Mouse (Mus musculus): ENCODE results near the gene Shc1. TPM values are rescaled to one million over a fixed set of nuclear protein-coding genes. Genes with fewer than 3 reads are reported as not detected.

Gene Shc1
- polyA plus RNA-seq, 1 experiment from 2014 or later: 48.6 TPM

GRCm38 (mm10) chr3:89458372-89458964 is 40.2 kb downstream of the Shc1 start:
- H3K4me1 ChIP-seq (replicated peaks; ENCODE audit: control insufficient read depth, insufficient read depth, low read length): peaks cover 4% of the 10 kb centered on the region; the same call in 1 of the 2 replicates

GRCm38 (mm10) chr3:89458965-89459807 is 40.9 kb downstream of the Shc1 start:
- H3K27ac ChIP-seq (ENCODE audit: low read depth, low read length): peak overlapping the region; percentile 74
- H3K9ac ChIP-seq (ENCODE audit: low read depth, low read length): peak overlapping the region; percentile 63
- H3K27me3 ChIP-seq (replicated peaks; ENCODE audit: control insufficient read depth, insufficient read depth, low read length): no peaks in the 10 kb centered on the region
- WGBS: under 1% methylated on average over 36 of the region's 36 CpGs
- peaks cover 4% of the 10 kb centered on the region; the same call in 1 of the 2 replicates for H3K4me1 ChIP-seq (replicated peaks; ENCODE audit: control insufficient read depth, insufficient read depth, low read length)
- no peaks in the 10 kb centered on the region for H3K36me3 ChIP-seq (ENCODE audit: control insufficient read depth, insufficient read depth)
- H3K4me3 ChIP-seq (ENCODE audit: low read depth, low read length): peak overlapping the region; percentile 54
- H3K4me2 ChIP-seq (replicated peaks; ENCODE audit: low read depth): peak overlapping the region; percentile 81
- TF ChIP-seq CTCF (IDR thresholded peaks at IDR 0.05; ENCODE audit: low read depth): no peak
- ATAC-seq: peak; percentile 87
- no peaks in the 10 kb centered on the region for H3K9me3 ChIP-seq (ENCODE audit: control insufficient read depth)

More at GRCm38 (mm10) chr3:89458372-89458964, 40.2 kb downstream of the Shc1 start:
- ATAC-seq: peak; percentile 58
- H3K9ac ChIP-seq (ENCODE audit: low read depth, low read length): no peak overlapping the region
- H3K4me2 ChIP-seq (replicated peaks; ENCODE audit: low read depth): peak overlapping the region; percentile 81
- H3K9me3 ChIP-seq (ENCODE audit: control insufficient read depth): no peaks in the 10 kb centered on the region
- H3K36me3 ChIP-seq (ENCODE audit: control insufficient read depth, insufficient read depth): no peaks in the 10 kb centered on the region
- no peak for TF ChIP-seq CTCF (IDR thresholded peaks at IDR 0.05; ENCODE audit: low read depth)
- WGBS: 44% methylated on average over 13 of the region's 13 CpGs
- H3K27me3 ChIP-seq (replicated peaks; ENCODE audit: control insufficient read depth, insufficient read depth, low read length): no peaks in the 10 kb centered on the region
- H3K4me3 ChIP-seq (ENCODE audit: low read depth, low read length): peak overlapping the region; percentile 54
- 0 out of 2 replicates have a peak overlapping the region, but pooled peaks have one; percentile 74 for H3K27ac ChIP-seq (ENCODE audit: low read depth, low read length)

- Histone ChIP-seq H3K4me3 (ENCODE audit: low read depth, low read length) (no peak overlapping the region), H3K9me3 (ENCODE audit: control insufficient read depth) (no peaks in the 10 kb centered on the region), H3K4me2 (replicated peaks; ENCODE audit: low read depth) (no peak overlapping the region), H3K27ac (ENCODE audit: low read depth, low read length) (no peak overlapping the region), H3K36me3 (ENCODE audit: control insufficient read depth, insufficient read depth) (peaks cover 12% of the 10 kb centered on the region), H3K27me3 (replicated peaks; ENCODE audit: control insufficient read depth, insufficient read depth, low read length) (no peaks in the 10 kb centered on the region), H3K4me1 (replicated peaks; ENCODE audit: control insufficient read depth, insufficient read depth, low read length) (no peaks in the 10 kb centered on the region), H3K9ac (ENCODE audit: low read depth, low read length) (no peak overlapping the region)
- TF ChIP-seq CTCF (IDR thresholded peaks at IDR 0.05; ENCODE audit: low read depth): no peak
- WGBS: 70% methylated on average over 4 of the region's 4 CpGs
- no peak for ATAC-seq
These were observed 50.0 kb downstream of the Shc1 start for GRCm38 (mm10) chr3:89468268-89468667.

GRCm38 (mm10) chr3:89472280-89472679 is 54.0 kb downstream of the Shc1 start:
- Histone ChIP-seq H3K9me3 (ENCODE audit: control insufficient read depth) (no peaks in the 10 kb centered on the region), H3K36me3 (ENCODE audit: control insufficient read depth, insufficient read depth) (peaks cover 12% of the 10 kb centered on the region), H3K4me2 (replicated peaks; ENCODE audit: low read depth) (no peak overlapping the region), H3K9ac (ENCODE audit: low read depth, low read length) (no peak overlapping the region), H3K4me3 (ENCODE audit: low read depth, low read length) (no peak overlapping the region), H3K4me1 (replicated peaks; ENCODE audit: control insufficient read depth, insufficient read depth, low read length) (no peaks in the 10 kb centered on the region), H3K27me3 (replicated peaks; ENCODE audit: control insufficient read depth, insufficient read depth, low read length) (no peaks in the 10 kb centered on the region), H3K27ac (ENCODE audit: low read depth, low read length) (no peak overlapping the region)
- whole genome bisulfite sequencing: 74% methylated on average over 7 of the region's 7 CpGs
- no peak for TF ChIP-seq CTCF (IDR thresholded peaks at IDR 0.05; ENCODE audit: low read depth)
- no peak for ATAC-seq

- H3K4me1 ChIP-seq (replicated peaks; ENCODE audit: control insufficient read depth, insufficient read depth, low read length): no peaks in the 10 kb centered on the region
- H3K9me3 ChIP-seq (ENCODE audit: control insufficient read depth): no peaks in the 10 kb centered on the region
- no peaks in the 10 kb centered on the region for H3K27me3 ChIP-seq (replicated peaks; ENCODE audit: control insufficient read depth, insufficient read depth, low read length)
- no peaks in the 10 kb centered on the region; the same call in 1 of the 2 replicates for H3K36me3 ChIP-seq (ENCODE audit: control insufficient read depth, insufficient read depth)
- WGBS: 73% methylated on average over 6 of the region's 6 CpGs
- no peak overlapping the region for H3K9ac ChIP-seq (ENCODE audit: low read depth, low read length)
- no peak for ATAC-seq
- H3K4me2 ChIP-seq (replicated peaks; ENCODE audit: low read depth): no peak overlapping the region
- H3K27ac ChIP-seq (ENCODE audit: low read depth, low read length): no peak overlapping the region
- no peak for TF ChIP-seq CTCF (IDR thresholded peaks at IDR 0.05; ENCODE audit: low read depth)
- H3K4me3 ChIP-seq (ENCODE audit: low read depth, low read length): no peak overlapping the region
These were observed 55.6 kb downstream of the Shc1 start for GRCm38 (mm10) chr3:89473838-89474237.

- H3K4me1 ChIP-seq (replicated peaks; ENCODE audit: control insufficient read depth, insufficient read depth, low read length): 0 out of 2 replicates have a peak, but pooled peaks cover 2% of the 10 kb centered on the region
- ATAC-seq: no peak
- no peak for TF ChIP-seq CTCF (IDR thresholded peaks at IDR 0.05; ENCODE audit: low read depth)
- H3K36me3 ChIP-seq (ENCODE audit: control insufficient read depth, insufficient read depth): no peaks in the 10 kb centered on the region
- no peaks in the 10 kb centered on the region for H3K27me3 ChIP-seq (replicated peaks; ENCODE audit: control insufficient read depth, insufficient read depth, low read length)
- WGBS: 69% methylated on average over 6 of the region's 6 CpGs
- H3K4me2 ChIP-seq (replicated peaks; ENCODE audit: low read depth): no peak overlapping the region
- no peak overlapping the region for H3K4me3 ChIP-seq (ENCODE audit: low read depth, low read length)
- no peak overlapping the region for H3K27ac ChIP-seq (ENCODE audit: low read depth, low read length)
- no peaks in the 10 kb centered on the region for H3K9me3 ChIP-seq (ENCODE audit: control insufficient read depth)
- H3K9ac ChIP-seq (ENCODE audit: low read depth, low read length): no peak overlapping the region
These were observed 60.8 kb downstream of the Shc1 start for GRCm38 (mm10) chr3:89479055-89479454.

Other genes with a start within 250 kb of the Shc1 start
- gene Scamp3, start 241.0 kb upstream of the Shc1 start, polyA plus RNA-seq (2015; fragmentation: Nextera tagmentation; extraction: Ambion mirVana): 80.5 and 86.3 TPM in 2 replicates
- 4.9 and 5.9 TPM in 2 replicates for gene Fam189b, start 235.3 kb upstream of the Shc1 start, polyA plus RNA-seq (2015; fragmentation: Nextera tagmentation; extraction: Ambion mirVana)
- 140 TPM in 2 replicates for gene Gba, start 215.5 kb upstream of the Shc1 start, polyA plus RNA-seq (2015; fragmentation: Nextera tagmentation; extraction: Ambion mirVana)
- gene Thbs3, start 203.3 kb upstream of the Shc1 start, polyA plus RNA-seq (2015; fragmentation: Nextera tagmentation; extraction: Ambion mirVana): 15.2 and 17.2 TPM in 2 replicates
- 140 and 145 TPM in 2 replicates for gene Mtx1, start 191.4 kb upstream of the Shc1 start, polyA plus RNA-seq (2015; fragmentation: Nextera tagmentation; extraction: Ambion mirVana)
- gene Muc1, start 189.4 kb upstream of the Shc1 start, polyA plus RNA-seq (2015; fragmentation: Nextera tagmentation; extraction: Ambion mirVana): 3.5 and 6.7 TPM in 2 replicates
- 273 and 281 TPM in 2 replicates for gene Krtcap2, start 172.5 kb upstream of the Shc1 start, polyA plus RNA-seq (2015; fragmentation: Nextera tagmentation; extraction: Ambion mirVana)
- gene Trim46, start 172.1 kb upstream of the Shc1 start, polyA plus RNA-seq (2015; fragmentation: Nextera tagmentation; extraction: Ambion mirVana): 1.2 and 1.3 TPM in 2 replicates
- gene Dpm3, start 159.1 kb upstream of the Shc1 start, polyA plus RNA-seq (2015; fragmentation: Nextera tagmentation; extraction: Ambion mirVana): 120 and 128 TPM in 2 replicates
- gene Slc50a1, start 147.9 kb upstream of the Shc1 start, polyA plus RNA-seq (2015; fragmentation: Nextera tagmentation; extraction: Ambion mirVana): 57.4 and 61.8 TPM in 2 replicates
- 50.7 and 69.8 TPM in 2 replicates for gene Efna1, start 137.3 kb upstream of the Shc1 start, polyA plus RNA-seq (2015; fragmentation: Nextera tagmentation; extraction: Ambion mirVana)
- gene Efna3, start 95.5 kb upstream of the Shc1 start, polyA plus RNA-seq (2015; fragmentation: Nextera tagmentation; extraction: Ambion mirVana): 1.4 and 1.6 TPM in 2 replicates
- gene Efna4, start 80.4 kb upstream of the Shc1 start, polyA plus RNA-seq (2015; fragmentation: Nextera tagmentation; extraction: Ambion mirVana): 5.1 and 5.3 TPM in 2 replicates
- gene Adam15, start 68.4 kb upstream of the Shc1 start, polyA plus RNA-seq (2015; fragmentation: Nextera tagmentation; extraction: Ambion mirVana): 33.9 and 37.0 TPM in 2 replicates
- gene Dcst2, start 56.5 kb upstream of the Shc1 start, polyA plus RNA-seq (2015; fragmentation: Nextera tagmentation; extraction: Ambion mirVana): 10.0 and 11.5 TPM in 2 replicates
- 23.5 and 26.7 TPM in 2 replicates for gene Dcst1, start 53.2 kb upstream of the Shc1 start, polyA plus RNA-seq (2015; fragmentation: Nextera tagmentation; extraction: Ambion mirVana)
- gene Zbtb7b, start 23.7 kb upstream of the Shc1 start, polyA plus RNA-seq (2015; fragmentation: Nextera tagmentation; extraction: Ambion mirVana): 14.3 and 20.8 TPM in 2 replicates
- gene Lenep, start 15.7 kb upstream of the Shc1 start, polyA plus RNA-seq (2015; fragmentation: Nextera tagmentation; extraction: Ambion mirVana): not detected in 2 replicates
- gene Flad1, start 6.6 kb upstream of the Shc1 start, polyA plus RNA-seq (2015; fragmentation: Nextera tagmentation; extraction: Ambion mirVana): 29.2 and 32.1 TPM in 2 replicates
- gene Cks1b, start 60 bp upstream of the Shc1 start, polyA plus RNA-seq (2015; fragmentation: Nextera tagmentation; extraction: Ambion mirVana): 106 and 118 TPM in 2 replicates
- 17.1 and 17.5 TPM in 2 replicates for gene Pygo2, start 11.8 kb downstream of the Shc1 start, polyA plus RNA-seq (2015; fragmentation: Nextera tagmentation; extraction: Ambion mirVana)
- 52.2 and 55.8 TPM in 2 replicates for gene Pbxip1, start 18.3 kb downstream of the Shc1 start, polyA plus RNA-seq (2015; fragmentation: Nextera tagmentation; extraction: Ambion mirVana)
- 27.7 and 28.4 TPM in 2 replicates for gene Pmvk, start 36.1 kb downstream of the Shc1 start, polyA plus RNA-seq (2015; fragmentation: Nextera tagmentation; extraction: Ambion mirVana)
- gene Kcnn3, start 101.7 kb downstream of the Shc1 start, polyA plus RNA-seq (2015; fragmentation: Nextera tagmentation; extraction: Ambion mirVana): 4.6 TPM in 2 replicates